Mouse (Mus musculus) intestine, embryonic 16.5 days (tissue): ENCODE measurements around the gene Tvp23b. TPM values are rescaled to one million over a fixed set of nuclear protein-coding genes. Genes with fewer than 3 reads are reported as not detected.
A peak's percentile ranks its signal among the peaks of the same experiment; 100 is the strongest.

ENCODE experiments used
- ATAC-seq: fragments of 200-750 bp; cut with Nextera tagmentation; 2 replicates; pipeline ENCODE4 v1.8.0; 2017; ENCODE audit warnings: moderate TSS enrichment, moderate library complexity
- H3K27ac ChIP-seq: fragments of 300-500 bp; sonication (generic); 2 replicates; pipeline ENCODE4 v1.5.1; 2014; ENCODE audit warnings: mild to moderate bottlenecking, low read length
- H3K27me3 ChIP-seq: fragments of 300-500 bp; sonication (generic); replicated peaks from 2 replicates; pipeline ENCODE4 v1.6.1; 2014; ENCODE audit warnings: low read length, control low read depth, mixed read lengths; ENCODE audit not compliant: control insufficient read depth, insufficient read depth
- H3K36me3 ChIP-seq: fragments of 300-500 bp; sonication (generic); 2 replicates; pipeline ENCODE4 v1.6.1; 2014; ENCODE audit warnings: low read length, control low read depth; ENCODE audit not compliant: control insufficient read depth, insufficient read depth
- H3K4me1 ChIP-seq: fragments of 300-500 bp; sonication (generic); 2 replicates; pipeline ENCODE4 v1.6.1; 2014; ENCODE audit warnings: low read length, control low read depth, mixed read lengths; ENCODE audit not compliant: control insufficient read depth, insufficient read depth
- H3K4me2 ChIP-seq: fragments of 300-500 bp; sonication (generic); 2 replicates; pipeline ENCODE4 v1.6.1; 2014; ENCODE audit warnings: low read depth, low read length, control low read depth
- H3K4me3 ChIP-seq: fragments of 300-500 bp; sonication (generic); 2 replicates; pipeline ENCODE4 v1.5.1; 2014; ENCODE audit warnings: mild to moderate bottlenecking, low read length
- H3K9ac ChIP-seq: fragments of 300-500 bp; sonication (generic); 2 replicates; pipeline ENCODE4 v1.6.1; 2014; ENCODE audit warnings: low read depth, low read length
- H3K9me3 ChIP-seq: fragments of 300-500 bp; sonication (generic); 2 replicates; pipeline ENCODE4 v1.6.1; 2016; ENCODE audit warnings: low read length, control low read depth; ENCODE audit not compliant: control insufficient read depth
- WGBS: fragments of 180-500 bp; shearing (Covaris S2); extraction: QIAGEN DNeasy Blood & Tissue Kit; methylation state at CpG from one replicate; pipeline ENCODE4 v1.1.7; 2014; 5-methylcytosine and 5-hydroxymethylcytosine counted together
- polyA plus RNA-seq: library from polyadenylated mRNA; unstranded; fragments of >200 nt; fragmentation: Nextera tagmentation; extraction: Ambion mirVana; gene quantifications from 2 replicates; pipeline ENCODE4 v1.2.1, GENCODE M21; 2015

Gene Tvp23b
- 89.8 and 90.2 TPM in 2 replicates for polyA plus RNA-seq

GRCm38 (mm10) chr11:62879220-62880048 lies at the start of gene Tvp23b:
Gene Tvp23b (plus strand): TSS chr11:62879455.
- under 1% methylated on average over 55 of the region's 55 CpGs for whole genome bisulfite sequencing
- Histone ChIP-seq H3K9ac (peak within 1 kb of the TSS; percentile 91), H3K4me1 (no peaks in the 10 kb centered on the region), H3K9me3 (no peaks in the 10 kb centered on the region), H3K36me3 (no peaks in the 10 kb centered on the region), H3K4me3 (peak within 1 kb of the TSS; percentile 64), H3K4me2 (peak within 1 kb of the TSS; percentile 70), H3K27me3 (no peaks in the 10 kb centered on the region), H3K27ac (peak within 1 kb of the TSS; percentile 92)
- peak; percentile 98 for ATAC-seq

- WGBS: 85% methylated on average over 2 of the region's 2 CpGs
Observed at GRCm38 (mm10) chr11:62830387-62830786, 48.9 kb upstream of the Tvp23b start.

GRCm38 (mm10) chr11:62831906-62832305 lies 47.3 kb upstream of the Tvp23b start:
- Histone ChIP-seq H3K9ac (no peak overlapping the region), H3K4me3 (no peak overlapping the region), H3K36me3 (no peaks in the 10 kb centered on the region; the same call in 1 of the 2 replicates), H3K27ac (no peak overlapping the region), H3K9me3 (no peaks in the 10 kb centered on the region), H3K27me3 (no peaks in the 10 kb centered on the region), H3K4me2 (no peak overlapping the region), H3K4me1 (0 out of 2 replicates have a peak, but pooled peaks cover under 1% of the 10 kb centered on the region)
- ATAC-seq: no peak

More at GRCm38 (mm10) chr11:62830387-62830786, 48.9 kb upstream of the Tvp23b start:
- Histone ChIP-seq H3K36me3 (no peaks in the 10 kb centered on the region; the same call in 1 of the 2 replicates), H3K27ac (no peak overlapping the region), H3K4me3 (no peak overlapping the region), H3K9me3 (no peaks in the 10 kb centered on the region), H3K4me2 (no peak overlapping the region), H3K4me1 (peaks cover 10% of the 10 kb centered on the region; the same call in 1 of the 2 replicates), H3K27me3 (no peaks in the 10 kb centered on the region), H3K9ac (no peak overlapping the region)
- ATAC-seq: no peak

GRCm38 (mm10) chr11:62844562-62844961 lies 34.7 kb upstream of the Tvp23b start:
- Histone ChIP-seq H3K9me3 (no peaks in the 10 kb centered on the region), H3K9ac (no peak overlapping the region), H3K27me3 (no peaks in the 10 kb centered on the region), H3K27ac (no peak overlapping the region), H3K4me1 (peaks cover 4% of the 10 kb centered on the region; the same call in 1 of the 2 replicates), H3K36me3 (peaks cover 8% of the 10 kb centered on the region; the same call in 1 of the 2 replicates), H3K4me3 (no peak overlapping the region), H3K4me2 (no peak overlapping the region)
- ATAC-seq: no peak
- WGBS: 81% methylated on average over 5 of the region's 5 CpGs

- H3K9ac ChIP-seq: no peak overlapping the region
- no peak overlapping the region for H3K27ac ChIP-seq
- H3K27me3 ChIP-seq: no peaks in the 10 kb centered on the region
- H3K4me2 ChIP-seq: no peak overlapping the region
- 71% methylated on average over 3 of the region's 3 CpGs for WGBS
- no peaks in the 10 kb centered on the region for H3K9me3 ChIP-seq
- peaks cover 4% of the 10 kb centered on the region; the same call in 1 of the 2 replicates for H3K4me1 ChIP-seq
- ATAC-seq: no peak
- H3K4me3 ChIP-seq: no peak overlapping the region
- peaks cover under 1% of the 10 kb centered on the region; the same call in 1 of the 2 replicates for H3K36me3 ChIP-seq
Observed at GRCm38 (mm10) chr11:62845730-62846129, 33.5 kb upstream of the Tvp23b start.

GRCm38 (mm10) chr11:62846961-62847654 lies 32.1 kb upstream of the Tvp23b start, which contains the start of gene Fbxw10:
Gene Fbxw10 (plus strand): TSS chr11:62847069.
- Histone ChIP-seq H3K4me3 (peak within 1 kb of the TSS; percentile 10; the same call in 1 of the 2 replicates), H3K27me3 (no peaks in the 10 kb centered on the region), H3K36me3 (no peaks in the 10 kb centered on the region), H3K4me1 (peaks cover 4% of the 10 kb centered on the region; the same call in 1 of the 2 replicates), H3K27ac (peak within 1 kb of the TSS; percentile 16; the same call in 1 of the 2 replicates), H3K4me2 (peak within 1 kb of the TSS; percentile 39), H3K9me3 (no peaks in the 10 kb centered on the region), H3K9ac (peak within 1 kb of the TSS; percentile 46; the same call in 1 of the 2 replicates)
- 30% methylated on average over 12 of the region's 12 CpGs for WGBS
- ATAC-seq: no peak

GRCm38 (mm10) chr11:62847655-62848191 lies 31.5 kb upstream of the Tvp23b start:
- no peaks in the 10 kb centered on the region for H3K27me3 ChIP-seq
- 0 out of 2 replicates have a peak overlapping the region, but pooled peaks have one; percentile 16 for H3K27ac ChIP-seq
- no peaks in the 10 kb centered on the region for H3K9me3 ChIP-seq
- no peak overlapping the region for H3K4me3 ChIP-seq
- H3K36me3 ChIP-seq: no peaks in the 10 kb centered on the region
- 52% methylated on average over 4 of the region's 4 CpGs for WGBS
- no peak for ATAC-seq
- no peak overlapping the region for H3K9ac ChIP-seq
- peaks cover 4% of the 10 kb centered on the region; the same call in 1 of the 2 replicates for H3K4me1 ChIP-seq
- no peak overlapping the region for H3K4me2 ChIP-seq

- peaks cover 4% of the 10 kb centered on the region; the same call in 1 of the 2 replicates for H3K4me1 ChIP-seq
- H3K4me3 ChIP-seq: no peak overlapping the region
- no peak overlapping the region for H3K27ac ChIP-seq
- H3K4me2 ChIP-seq: no peak overlapping the region
- H3K36me3 ChIP-seq: no peaks in the 10 kb centered on the region
- H3K9me3 ChIP-seq: no peaks in the 10 kb centered on the region
- no peak for ATAC-seq
- H3K9ac ChIP-seq: no peak overlapping the region
- no peaks in the 10 kb centered on the region for H3K27me3 ChIP-seq
- 58% methylated on average over 2 of the region's 2 CpGs for WGBS
Observed at GRCm38 (mm10) chr11:62848301-62848700, 31.0 kb upstream of the Tvp23b start.

- no peak for ATAC-seq
- no peak overlapping the region for H3K4me3 ChIP-seq
- no peak overlapping the region for H3K4me2 ChIP-seq
- H3K27me3 ChIP-seq: no peaks in the 10 kb centered on the region
- WGBS: 83% methylated on average over 1 of the region's 1 CpGs
- no peaks in the 10 kb centered on the region for H3K9me3 ChIP-seq
- no peak overlapping the region for H3K27ac ChIP-seq
- no peaks in the 10 kb centered on the region for H3K36me3 ChIP-seq
- no peak overlapping the region for H3K9ac ChIP-seq
- peaks cover 4% of the 10 kb centered on the region; the same call in 1 of the 2 replicates for H3K4me1 ChIP-seq
Observed at GRCm38 (mm10) chr11:62851199-62851598, 28.1 kb upstream of the Tvp23b start.
